Mouse (Mus musculus): ENCODE measurements around the gene Nedd4. TPM values are rescaled to one million over a fixed set of nuclear protein-coding genes. Genes with fewer than 3 reads are reported as not detected.
"Not testable (repeated sequence)": the region's sequence is repeated elsewhere in the genome, so short reads cannot be mapped to it uniquely, and the experiment has no call there.

The Nedd4 gene
- polyA plus RNA-seq, 1 experiment from 2014 or later = 98.2 TPM

DNA sequence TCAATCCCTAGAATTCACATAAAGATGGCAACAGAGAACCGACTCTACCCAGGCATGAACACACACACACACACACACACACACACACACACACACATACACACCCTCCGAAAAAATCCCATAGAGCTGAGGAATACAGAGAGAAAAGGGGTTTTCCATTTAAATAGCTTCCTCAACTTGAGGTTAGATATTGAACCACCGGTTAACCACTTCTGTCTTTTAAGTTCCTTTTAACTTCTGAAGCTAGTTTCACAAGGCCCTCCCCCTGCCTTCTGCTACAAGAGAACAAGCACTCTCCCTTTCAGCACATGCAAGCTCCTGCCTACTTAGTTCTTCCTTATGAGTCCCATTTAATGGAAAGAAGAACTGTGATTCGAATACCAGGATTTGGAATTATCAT lies 2.0 kb upstream of the Nedd4 start:
- Histone ChIP-seq H3K4me3 (ENCODE audit: low read depth, low read length) (no peak overlapping the region), H3K27ac (ENCODE audit: low read length) (no peak overlapping the region), H3K4me2 (ENCODE audit: low read depth, low read length) (no peak overlapping the region), H3K9me3 (replicated peaks; ENCODE audit: control insufficient read depth, low read length) (no peaks in the 10 kb centered on the region), H3K9ac (ENCODE audit: low read depth, low read length) (no peak overlapping the region), H3K27me3 (ENCODE audit: control insufficient read depth, insufficient read depth, low read depth, low read length) (no peaks in the 10 kb centered on the region), H3K4me1 (ENCODE audit: control insufficient read depth, low read depth, low read length) (peaks cover 38% of the 10 kb centered on the region), H3K36me3 (ENCODE audit: control insufficient read depth, insufficient read depth) (no peaks in the 10 kb centered on the region)
- 20% methylated on average over 4 of the region's 4 CpGs for WGBS (ENCODE audit: insufficient replicate concordance)
- ATAC-seq (ENCODE audit: low read depth) = no peak

DNA sequence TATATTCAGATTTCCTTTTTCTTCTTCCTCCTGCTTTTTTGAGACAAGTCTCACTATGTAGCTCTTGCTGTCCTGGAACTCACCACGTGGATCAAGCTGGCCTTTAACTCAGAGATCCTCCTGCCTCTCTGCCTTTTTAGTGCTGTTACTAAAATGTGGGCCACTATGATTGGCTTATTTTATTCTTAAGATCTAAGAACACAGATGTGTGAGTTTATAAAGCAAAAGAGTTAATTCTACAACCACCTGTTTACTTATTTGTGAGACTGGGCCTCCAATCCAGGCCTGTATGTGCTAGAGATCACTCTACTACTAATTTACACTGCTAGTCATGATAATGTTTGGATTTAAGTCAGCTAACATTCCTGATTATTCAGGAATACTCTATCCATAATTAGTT lies 1.2 kb upstream of the Nedd4 start:
- H3K27ac ChIP-seq (ENCODE audit: low read length) = no peak overlapping the region
- WGBS (ENCODE audit: insufficient replicate concordance) = 26% methylated on average over 1 of the region's 1 CpGs
- H3K9me3 ChIP-seq (replicated peaks; ENCODE audit: control insufficient read depth, low read length) = no peaks in the 10 kb centered on the region
- no peaks in the 10 kb centered on the region for H3K27me3 ChIP-seq (ENCODE audit: control insufficient read depth, insufficient read depth, low read depth, low read length)
- no peak for ATAC-seq (ENCODE audit: low read depth)
- H3K4me3 ChIP-seq (ENCODE audit: low read depth, low read length) = no peak overlapping the region
- H3K4me1 ChIP-seq (ENCODE audit: control insufficient read depth, low read depth, low read length) = peaks cover 45% of the 10 kb centered on the region
- H3K9ac ChIP-seq (ENCODE audit: low read depth, low read length) = no peak overlapping the region
- no peak overlapping the region for H3K4me2 ChIP-seq (ENCODE audit: low read depth, low read length)
- H3K36me3 ChIP-seq (ENCODE audit: control insufficient read depth, insufficient read depth) = peaks cover 6% of the 10 kb centered on the region; the same call in 1 of the 2 replicates

DNA sequence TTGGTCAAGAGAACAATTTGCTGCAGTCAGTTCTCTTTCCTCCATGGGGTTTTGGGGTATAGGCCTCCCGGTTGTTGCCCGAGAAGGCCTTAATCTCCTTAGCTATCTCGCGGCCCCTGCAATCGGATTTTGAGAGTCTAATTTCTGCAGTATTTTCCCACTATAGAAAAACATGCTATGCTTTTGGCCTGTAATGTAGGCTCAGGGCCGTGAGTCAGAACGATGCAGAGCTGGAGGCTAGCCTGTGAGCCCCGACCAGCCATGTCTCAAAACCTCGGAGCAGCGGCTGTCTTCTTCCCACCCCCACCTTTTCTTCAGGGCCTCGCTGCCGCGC lies 618 bp upstream of the Nedd4 start:
- Histone ChIP-seq H3K36me3 (ENCODE audit: control insufficient read depth, insufficient read depth) (peaks cover 6% of the 10 kb centered on the region; the same call in 1 of the 2 replicates), H3K27me3 (ENCODE audit: control insufficient read depth, insufficient read depth, low read depth, low read length) (no peaks in the 10 kb centered on the region), H3K4me3 (ENCODE audit: low read depth, low read length) (peak overlapping the region; percentile 88), H3K9ac (ENCODE audit: low read depth, low read length) (peak overlapping the region; percentile 96), H3K4me1 (ENCODE audit: control insufficient read depth, low read depth, low read length) (peaks cover 40% of the 10 kb centered on the region), H3K4me2 (ENCODE audit: low read depth, low read length) (peak overlapping the region; percentile 91), H3K9me3 (replicated peaks; ENCODE audit: control insufficient read depth, low read length) (no peaks in the 10 kb centered on the region), H3K27ac (ENCODE audit: low read length) (peak overlapping the region; percentile 94)
- WGBS (ENCODE audit: insufficient replicate concordance) = under 1% methylated on average over 13 of the region's 13 CpGs
- ATAC-seq (ENCODE audit: low read depth) = no peak

DNA sequence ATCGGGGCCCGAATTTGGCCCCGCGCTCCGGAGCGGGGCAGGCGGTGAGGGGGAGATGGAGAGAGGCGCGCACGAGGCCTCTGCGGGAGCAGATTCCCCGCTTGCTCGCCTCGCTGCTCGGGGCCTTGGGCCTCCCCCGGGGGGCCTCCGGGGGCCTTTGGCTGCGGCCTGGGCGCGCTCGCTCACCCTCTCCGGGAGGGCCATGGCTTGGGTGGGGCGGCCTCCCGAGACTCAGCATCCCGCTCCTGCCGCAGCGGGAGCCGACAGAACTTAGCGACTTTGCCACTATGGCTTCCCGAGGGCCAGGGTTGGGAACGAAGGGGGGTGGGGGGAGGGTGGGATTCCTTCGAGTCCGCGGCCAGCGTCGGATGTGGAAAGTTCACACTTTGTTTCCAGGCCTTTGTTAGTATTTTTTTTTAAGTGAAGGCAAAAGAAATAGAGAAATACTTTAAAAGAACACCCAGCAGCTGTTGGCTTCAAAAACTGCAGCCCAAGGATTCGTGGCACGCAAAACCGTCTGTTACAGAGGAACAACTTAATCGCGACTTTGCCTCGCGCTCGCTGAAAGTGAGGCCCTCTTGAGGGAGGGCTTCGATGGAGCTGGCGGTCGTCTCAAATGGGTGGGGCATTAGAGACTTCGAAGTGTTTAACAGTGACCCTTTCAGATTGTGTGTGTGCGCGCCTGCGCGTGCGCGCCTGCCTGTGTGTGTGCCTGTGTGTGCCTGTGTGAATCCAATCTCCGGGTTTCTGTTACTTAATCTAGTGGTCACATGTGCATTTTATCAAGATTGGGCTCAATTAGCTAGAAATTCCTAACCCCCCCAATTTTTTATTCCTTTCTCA lies 766 bp downstream of the Nedd4 start:
- under 1% methylated on average over 50 of the region's 55 CpGs for WGBS (ENCODE audit: insufficient replicate concordance)
- Histone ChIP-seq H3K4me2 (ENCODE audit: low read depth, low read length) (peak overlapping the region; percentile 91), H3K27me3 (ENCODE audit: control insufficient read depth, insufficient read depth, low read depth, low read length) (no peaks in the 10 kb centered on the region), H3K27ac (ENCODE audit: low read length) (peak overlapping the region; percentile 94), H3K9me3 (replicated peaks; ENCODE audit: control insufficient read depth, low read length) (no peaks in the 10 kb centered on the region), H3K4me3 (ENCODE audit: low read depth, low read length) (peak overlapping the region; percentile 88), H3K4me1 (ENCODE audit: control insufficient read depth, low read depth, low read length) (peaks cover 37% of the 10 kb centered on the region), H3K9ac (ENCODE audit: low read depth, low read length) (peak overlapping the region; percentile 96), H3K36me3 (ENCODE audit: control insufficient read depth, insufficient read depth) (peaks cover 9% of the 10 kb centered on the region)
- ATAC-seq (ENCODE audit: low read depth) = peak; percentile 66

DNA sequence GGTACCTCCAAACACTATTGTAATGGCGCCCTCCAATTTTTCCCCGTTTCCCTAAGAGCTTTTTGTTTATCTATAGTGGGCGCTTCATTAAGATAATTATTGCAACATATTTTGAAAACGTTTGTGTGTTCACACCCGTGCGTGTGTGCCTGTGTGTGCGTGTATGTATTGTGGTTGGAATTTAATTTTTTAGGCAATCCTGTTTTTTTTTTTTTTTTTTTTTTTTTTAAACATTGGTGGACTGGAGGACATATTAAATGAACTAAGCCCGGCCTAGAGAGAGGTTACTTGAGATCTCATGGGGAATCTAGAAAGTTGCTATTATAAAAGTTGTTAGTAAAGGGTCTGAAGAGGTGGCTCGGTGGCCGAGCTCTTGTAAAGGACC lies 1.4 kb downstream of the Nedd4 start:
- Histone ChIP-seq H3K4me1 (ENCODE audit: control insufficient read depth, low read depth, low read length) (peaks cover 37% of the 10 kb centered on the region), H3K27ac (ENCODE audit: low read length) (peak overlapping the region; percentile 94), H3K9ac (ENCODE audit: low read depth, low read length) (peak overlapping the region; percentile 96), H3K27me3 (ENCODE audit: control insufficient read depth, insufficient read depth, low read depth, low read length) (no peaks in the 10 kb centered on the region), H3K4me3 (ENCODE audit: low read depth, low read length) (peak overlapping the region; percentile 88), H3K36me3 (ENCODE audit: control insufficient read depth, insufficient read depth) (peaks cover 9% of the 10 kb centered on the region), H3K9me3 (replicated peaks; ENCODE audit: control insufficient read depth, low read length) (no peaks in the 10 kb centered on the region), H3K4me2 (ENCODE audit: low read depth, low read length) (peak overlapping the region; percentile 91)
- 11% methylated on average over 10 of the region's 10 CpGs for WGBS (ENCODE audit: insufficient replicate concordance)
- no peak for ATAC-seq (ENCODE audit: low read depth)

DNA sequence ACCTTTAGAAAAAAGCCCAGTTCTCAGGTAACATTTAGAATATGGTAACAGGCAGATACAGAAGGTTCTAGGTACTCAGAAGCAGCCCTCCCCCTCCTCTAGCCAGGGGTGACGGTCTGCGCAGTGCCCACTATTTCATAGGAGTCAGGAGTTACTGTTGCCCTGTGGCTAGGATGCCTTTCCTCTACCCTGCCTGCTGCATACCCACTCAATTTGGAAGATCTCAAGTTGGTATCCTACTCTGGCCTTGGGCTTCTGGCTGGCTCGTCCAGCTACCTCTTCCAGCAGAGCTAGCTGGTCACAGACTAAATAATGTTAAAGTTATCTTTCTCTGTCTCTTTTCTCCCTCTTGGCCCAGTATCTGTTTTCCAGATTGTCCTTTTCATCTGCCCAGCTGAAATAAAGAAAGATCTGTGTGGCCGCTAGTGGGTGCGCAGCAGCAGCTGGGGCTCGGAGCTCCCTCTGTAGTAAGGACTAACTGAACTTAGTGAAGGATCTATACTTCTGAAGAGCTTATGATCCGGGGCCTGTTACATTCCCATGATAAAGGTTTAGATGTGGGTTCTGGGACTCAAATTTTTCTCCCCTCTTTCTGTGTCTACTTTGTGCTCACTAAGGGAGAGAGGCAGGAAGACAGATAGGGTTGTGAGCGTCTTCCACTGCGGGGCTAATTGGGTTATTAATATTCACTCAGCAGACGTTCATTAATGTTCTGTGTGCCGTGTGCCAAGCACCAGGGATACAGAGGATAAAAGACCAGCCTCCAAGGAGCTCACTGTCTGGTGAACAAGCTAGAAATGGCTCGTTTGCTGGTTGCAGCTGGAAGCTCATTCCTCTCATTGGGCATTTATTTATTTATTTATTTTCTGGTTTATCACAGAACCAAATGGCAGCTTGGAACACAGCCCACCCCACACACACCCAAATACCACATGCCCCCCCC lies 2.5 kb downstream of the Nedd4 start:
- H3K4me2 ChIP-seq (ENCODE audit: low read depth, low read length) = peak overlapping the region; percentile 91
- H3K9ac ChIP-seq (ENCODE audit: low read depth, low read length) = 0 out of 2 replicates have a peak overlapping the region, but pooled peaks have one; percentile 96
- no peaks in the 10 kb centered on the region for H3K9me3 ChIP-seq (replicated peaks; ENCODE audit: control insufficient read depth, low read length)
- peak overlapping the region; percentile 15; the same call in 1 of the 2 replicates for H3K27ac ChIP-seq (ENCODE audit: low read length)
- no peak for ATAC-seq (ENCODE audit: low read depth)
- WGBS (ENCODE audit: insufficient replicate concordance) = 64% methylated on average over 12 of the region's 12 CpGs
- peaks cover 37% of the 10 kb centered on the region for H3K4me1 ChIP-seq (ENCODE audit: control insufficient read depth, low read depth, low read length)
- peak overlapping the region; percentile 88 for H3K4me3 ChIP-seq (ENCODE audit: low read depth, low read length)
- H3K27me3 ChIP-seq (ENCODE audit: control insufficient read depth, insufficient read depth, low read depth, low read length) = no peaks in the 10 kb centered on the region
- peaks cover 11% of the 10 kb centered on the region for H3K36me3 ChIP-seq (ENCODE audit: control insufficient read depth, insufficient read depth)

DNA sequence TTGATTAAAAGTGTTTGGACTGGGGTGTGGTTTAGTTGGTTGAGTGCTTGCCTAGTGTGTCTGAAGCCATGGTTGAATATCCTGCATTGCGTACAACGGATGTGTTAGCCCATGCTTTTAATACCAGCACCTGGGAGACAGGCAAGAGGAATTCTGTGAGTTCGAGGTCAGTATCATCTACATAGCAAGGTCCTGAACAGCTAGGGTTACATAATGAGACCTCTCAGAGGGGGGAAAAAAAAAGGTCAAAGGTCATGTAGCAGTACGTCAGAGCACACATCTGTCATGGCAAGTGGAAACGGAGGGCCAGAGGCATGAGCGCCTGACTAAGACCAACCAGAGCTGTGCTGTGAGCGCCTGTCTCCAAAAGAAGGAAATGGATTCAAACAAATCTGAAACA lies 3.4 kb downstream of the Nedd4 start:
- Histone ChIP-seq H3K4me3 (ENCODE audit: low read depth, low read length) (no peak overlapping the region), H3K9me3 (replicated peaks; ENCODE audit: control insufficient read depth, low read length) (no peaks in the 10 kb centered on the region), H3K4me1 (ENCODE audit: control insufficient read depth, low read depth, low read length) (peaks cover 37% of the 10 kb centered on the region), H3K36me3 (ENCODE audit: control insufficient read depth, insufficient read depth) (peaks cover 18% of the 10 kb centered on the region), H3K9ac (ENCODE audit: low read depth, low read length) (no peak overlapping the region), H3K4me2 (ENCODE audit: low read depth, low read length) (no peak overlapping the region), H3K27ac (ENCODE audit: low read length) (0 out of 2 replicates have a peak overlapping the region, but pooled peaks have one; percentile 47), H3K27me3 (ENCODE audit: control insufficient read depth, insufficient read depth, low read depth, low read length) (no peaks in the 10 kb centered on the region)
- WGBS (ENCODE audit: insufficient replicate concordance) = 66% methylated on average over 7 of the region's 7 CpGs
- no peak for ATAC-seq (ENCODE audit: low read depth)

DNA sequence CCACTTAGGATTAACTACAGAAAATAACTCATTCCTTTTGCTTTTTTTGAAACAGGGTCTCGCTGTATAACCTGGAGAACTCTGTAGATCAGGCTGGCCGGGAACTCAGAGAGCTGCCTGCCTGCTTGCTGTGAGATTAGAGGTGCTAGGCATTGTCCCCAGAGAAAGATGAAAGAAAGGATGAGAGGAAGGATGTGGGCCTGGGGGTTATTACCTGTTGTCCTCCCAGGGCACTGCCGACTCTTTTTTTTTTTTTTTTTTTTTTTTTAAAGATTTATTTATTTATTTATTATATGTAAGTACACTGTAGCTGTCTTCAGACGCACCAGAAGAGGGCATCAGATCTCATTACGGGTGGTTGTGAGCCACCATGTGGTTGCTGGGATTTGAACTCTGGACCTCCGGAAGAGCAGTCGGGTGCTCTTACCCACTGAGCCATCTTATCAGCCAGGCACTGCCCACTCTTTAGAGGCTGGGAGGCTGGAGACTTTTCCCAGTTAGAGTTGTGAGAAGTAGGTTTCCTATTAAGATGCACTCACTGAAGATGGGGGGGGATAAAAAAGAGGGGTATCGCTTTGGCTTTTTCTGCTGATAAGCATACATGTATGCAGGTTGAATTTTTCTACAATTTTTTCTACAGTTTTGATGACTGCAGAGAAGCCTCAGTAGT lies 4.3 kb downstream of the Nedd4 start:
- 57% methylated on average over 6 of the region's 8 CpGs for WGBS (ENCODE audit: insufficient replicate concordance)
- not testable (repeated sequence) for H3K27ac ChIP-seq (ENCODE audit: low read length); ATAC-seq (ENCODE audit: low read depth); H3K9me3 ChIP-seq (replicated peaks; ENCODE audit: control insufficient read depth, low read length); H3K4me2 ChIP-seq (ENCODE audit: low read depth, low read length); H3K27me3 ChIP-seq (ENCODE audit: control insufficient read depth, insufficient read depth, low read depth, low read length); H3K9ac ChIP-seq (ENCODE audit: low read depth, low read length); H3K4me3 ChIP-seq (ENCODE audit: low read depth, low read length)
- Histone ChIP-seq H3K36me3 (ENCODE audit: control insufficient read depth, insufficient read depth) (peaks cover 22% of the 10 kb centered on the region), H3K4me1 (ENCODE audit: control insufficient read depth, low read depth, low read length) (peaks cover 33% of the 10 kb centered on the region)

Data from liver, embryonic 16.5 days (tissue).